Mouse (Mus musculus): ENCODE results near the gene Mylk. TPM values are rescaled to one million over a fixed set of nuclear protein-coding genes. Genes with fewer than 3 reads are reported as not detected.

Gene Mylk
- polyA plus RNA-seq, 1 experiment: not detected

DNA sequence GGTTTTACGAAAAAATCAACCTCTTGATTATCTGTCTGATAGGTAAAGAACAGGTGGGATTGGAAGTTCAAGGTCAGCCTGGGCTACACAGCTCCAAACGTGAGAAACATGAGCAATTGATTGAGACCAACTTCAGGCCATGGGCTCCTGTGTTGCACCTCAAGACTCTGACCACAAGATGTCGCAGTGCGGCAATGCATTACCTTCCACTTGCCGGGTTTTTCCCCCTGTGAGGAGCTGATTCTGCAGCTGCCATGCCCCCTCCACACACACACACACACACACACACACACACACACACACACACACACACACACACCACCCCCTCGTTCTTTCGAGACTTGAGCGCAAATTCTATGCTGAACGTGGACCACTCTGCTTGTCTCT is 157.3 kb downstream of the Mylk start:
- Histone ChIP-seq H3K36me3 (ENCODE audit: control insufficient read depth) (no peaks in the 10 kb centered on the region), H3K27me3 (ENCODE audit: control insufficient read depth) (no peaks in the 10 kb centered on the region), H3K4me1 (ENCODE audit: control insufficient read depth) (no peaks in the 10 kb centered on the region), H3K4me3 (replicated peaks) (no peak overlapping the region), H3K9me3 (ENCODE audit: control insufficient read depth, low read length) (no peaks in the 10 kb centered on the region)
- TF ChIP-seq GATA1 (IDR thresholded peaks at IDR 0.05; ENCODE audit: low read length) (no peak), TAL1 (IDR thresholded peaks at IDR 0.05; ENCODE audit: low read length) (no peak)

DNA sequence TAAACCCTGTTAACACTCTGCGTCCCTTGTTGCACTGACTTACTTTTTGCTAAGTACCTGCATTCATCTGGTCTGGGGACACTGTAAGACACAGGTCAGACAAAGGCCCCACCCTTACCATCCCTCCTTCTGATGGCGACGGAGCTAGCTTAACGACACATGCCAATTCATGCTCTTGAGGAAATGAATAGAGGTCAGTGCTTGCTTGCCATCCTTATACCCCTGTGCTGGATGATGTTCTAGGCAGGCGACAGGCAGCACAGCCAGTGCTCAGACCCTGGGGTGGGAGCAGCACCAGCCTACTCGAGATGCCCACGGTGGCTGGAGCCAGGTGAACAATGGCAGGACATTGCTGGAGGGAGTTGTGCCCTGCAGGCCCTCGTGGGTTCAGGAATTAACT is 157.8 kb downstream of the Mylk start:
- no peaks in the 10 kb centered on the region for H3K36me3 ChIP-seq (ENCODE audit: control insufficient read depth)
- TF ChIP-seq GATA1 (IDR thresholded peaks at IDR 0.05; ENCODE audit: low read length) (no peak), TAL1 (IDR thresholded peaks at IDR 0.05; ENCODE audit: low read length) (no peak)
- H3K9me3 ChIP-seq (ENCODE audit: control insufficient read depth, low read length): no peaks in the 10 kb centered on the region

DNA sequence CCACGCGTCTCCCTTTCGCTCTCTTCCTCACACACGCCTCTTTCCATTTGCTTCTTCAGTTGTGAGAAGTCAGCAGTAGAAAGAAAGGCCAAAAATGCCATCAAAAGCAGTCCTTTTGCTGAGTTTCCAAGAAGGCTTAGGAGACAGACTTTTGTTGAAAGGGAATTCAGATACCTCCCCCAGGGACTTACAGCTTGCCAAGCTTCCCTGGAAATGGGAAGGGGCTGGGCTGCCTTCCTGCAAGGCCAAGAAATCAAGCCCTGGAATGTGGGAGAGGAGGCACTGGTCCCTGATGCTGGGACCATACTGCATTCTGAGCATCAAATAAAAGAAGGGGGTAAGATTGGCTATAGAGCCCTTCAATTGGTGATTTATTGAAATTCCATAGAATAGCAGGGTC is 159.9 kb downstream of the Mylk start:
- Histone ChIP-seq H3K4me3 (replicated peaks) (no peak overlapping the region), H3K9me3 (ENCODE audit: control insufficient read depth, low read length) (no peaks in the 10 kb centered on the region), H3K36me3 (ENCODE audit: control insufficient read depth) (no peaks in the 10 kb centered on the region), H3K4me1 (ENCODE audit: control insufficient read depth) (no peaks in the 10 kb centered on the region), H3K27me3 (ENCODE audit: control insufficient read depth) (no peaks in the 10 kb centered on the region)
- TF ChIP-seq TAL1 (IDR thresholded peaks at IDR 0.05; ENCODE audit: low read length): no peak
- no peak for TF ChIP-seq GATA1 (IDR thresholded peaks at IDR 0.05; ENCODE audit: low read length)

More for the DNA sequence above, 157.8 kb downstream of the Mylk start:
- H3K4me1 ChIP-seq (ENCODE audit: control insufficient read depth): no peaks in the 10 kb centered on the region
- no peak overlapping the region for H3K4me3 ChIP-seq (replicated peaks)
- no peaks in the 10 kb centered on the region for H3K27me3 ChIP-seq (ENCODE audit: control insufficient read depth)

DNA sequence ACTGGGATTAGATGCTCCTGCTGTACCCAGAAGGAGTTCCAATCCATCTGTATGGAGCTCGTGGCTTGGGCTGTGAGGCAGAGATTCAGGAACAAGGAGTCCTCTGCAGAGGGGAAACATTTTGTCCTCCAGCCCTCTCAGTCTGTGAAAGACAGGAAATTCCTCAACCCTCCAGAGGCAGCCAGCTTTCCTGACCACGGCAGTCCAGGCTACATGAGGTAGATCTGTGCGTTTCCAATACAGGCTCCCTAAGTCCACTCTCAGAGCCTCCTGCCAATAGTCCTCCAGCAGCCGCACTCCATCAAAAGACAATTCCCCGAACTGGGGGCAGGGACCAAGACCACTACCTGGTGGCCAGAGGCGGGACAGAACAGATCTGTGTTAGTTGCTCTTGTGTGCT is 164.4 kb downstream of the Mylk start:
- Histone ChIP-seq H3K4me1 (ENCODE audit: control insufficient read depth) (no peaks in the 10 kb centered on the region), H3K9me3 (ENCODE audit: control insufficient read depth, low read length) (no peaks in the 10 kb centered on the region), H3K27me3 (ENCODE audit: control insufficient read depth) (no peaks in the 10 kb centered on the region), H3K4me3 (replicated peaks) (no peak overlapping the region), H3K36me3 (ENCODE audit: control insufficient read depth) (no peaks in the 10 kb centered on the region)
- TF ChIP-seq GATA1 (IDR thresholded peaks at IDR 0.05; ENCODE audit: low read length) (no peak), TAL1 (IDR thresholded peaks at IDR 0.05; ENCODE audit: low read length) (no peak)

DNA sequence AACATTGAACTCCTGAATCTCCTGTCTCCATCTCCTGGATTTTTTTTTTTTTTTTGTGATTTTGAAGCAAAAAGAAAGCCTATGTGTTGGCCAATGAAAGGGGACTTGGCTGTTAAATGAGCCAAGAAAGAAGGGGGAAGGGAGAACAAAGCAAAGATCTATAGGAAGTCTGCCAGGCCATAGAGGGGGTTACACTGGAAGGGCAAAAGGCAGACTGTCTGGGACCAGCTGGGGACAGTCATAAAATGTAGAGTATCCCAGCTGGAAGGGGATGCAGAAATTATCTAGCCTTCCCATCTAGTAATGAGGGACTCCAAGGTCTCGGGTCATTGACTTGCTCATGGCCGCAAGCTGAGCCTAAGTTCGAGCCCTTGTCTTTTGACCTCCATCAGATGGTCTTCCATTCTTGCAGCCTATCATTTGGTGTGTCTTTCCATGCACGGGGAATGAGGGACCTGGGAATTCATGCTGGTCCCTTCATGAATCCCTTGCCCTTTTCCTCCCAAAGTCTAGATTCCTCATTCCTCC is 172.4 kb downstream of the Mylk start:
- no peak for TF ChIP-seq GATA1 (IDR thresholded peaks at IDR 0.05; ENCODE audit: low read length)
- TF ChIP-seq TAL1 (IDR thresholded peaks at IDR 0.05; ENCODE audit: low read length): no peak
- no peaks in the 10 kb centered on the region for H3K36me3 ChIP-seq (ENCODE audit: control insufficient read depth)
- H3K9me3 ChIP-seq (ENCODE audit: control insufficient read depth, low read length): no peaks in the 10 kb centered on the region
- no peak overlapping the region for H3K4me3 ChIP-seq (replicated peaks)
- H3K27me3 ChIP-seq (ENCODE audit: control insufficient read depth): no peaks in the 10 kb centered on the region
- H3K4me1 ChIP-seq (ENCODE audit: control insufficient read depth): no peaks in the 10 kb centered on the region

DNA sequence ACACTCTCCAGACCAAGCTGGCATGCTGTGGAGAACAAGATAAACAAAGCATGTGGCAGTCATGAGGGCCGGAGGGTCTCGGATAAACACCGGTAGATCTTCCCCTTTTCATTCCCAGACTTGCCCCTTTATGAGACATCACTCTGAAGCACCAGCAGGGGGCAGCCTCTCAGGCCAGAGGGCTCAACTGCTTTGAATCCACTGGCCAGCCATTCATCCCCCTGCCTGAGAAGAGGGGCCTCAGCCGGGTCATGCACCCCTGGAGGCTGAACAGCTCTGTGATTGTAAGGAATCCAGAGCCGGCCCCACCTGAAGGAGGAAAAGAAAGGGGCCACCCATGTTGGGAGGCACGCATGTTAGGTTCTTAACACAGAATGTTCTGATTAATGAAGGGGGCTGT is 175.2 kb downstream of the Mylk start:
- Histone ChIP-seq H3K4me3 (replicated peaks) (no peak overlapping the region), H3K4me1 (ENCODE audit: control insufficient read depth) (no peaks in the 10 kb centered on the region; the same call in 1 of the 2 replicates), H3K9me3 (ENCODE audit: control insufficient read depth, low read length) (no peaks in the 10 kb centered on the region), H3K27me3 (ENCODE audit: control insufficient read depth) (no peaks in the 10 kb centered on the region), H3K36me3 (ENCODE audit: control insufficient read depth) (no peaks in the 10 kb centered on the region)
- no peak for TF ChIP-seq TAL1 (IDR thresholded peaks at IDR 0.05; ENCODE audit: low read length)

DNA sequence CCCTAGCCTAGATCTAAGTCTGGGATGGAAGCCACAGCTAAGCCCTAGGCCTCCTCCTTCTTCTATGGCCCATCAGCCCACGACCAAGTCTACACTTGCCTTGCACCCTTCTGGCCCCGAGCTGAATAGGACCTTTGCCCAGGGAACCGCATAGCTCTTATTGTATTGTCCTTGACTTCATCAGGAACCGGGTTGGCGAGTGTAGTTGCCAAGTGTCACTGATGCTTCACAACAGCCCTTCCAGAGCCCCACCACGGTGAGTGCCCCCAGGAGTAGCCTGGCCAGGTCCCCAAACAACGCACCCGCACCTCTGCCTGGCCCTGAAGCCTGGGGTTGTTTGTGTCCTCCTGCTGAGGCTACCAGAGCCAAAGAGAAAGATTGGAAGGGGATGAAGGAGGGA is 175.9 kb downstream of the Mylk start:
- Histone ChIP-seq H3K4me1 (ENCODE audit: control insufficient read depth) (no peaks in the 10 kb centered on the region; the same call in 1 of the 2 replicates), H3K9me3 (ENCODE audit: control insufficient read depth, low read length) (no peaks in the 10 kb centered on the region), H3K27me3 (ENCODE audit: control insufficient read depth) (no peaks in the 10 kb centered on the region), H3K4me3 (replicated peaks) (no peak overlapping the region), H3K36me3 (ENCODE audit: control insufficient read depth) (no peaks in the 10 kb centered on the region)
- TF ChIP-seq GATA1 (IDR thresholded peaks at IDR 0.05; ENCODE audit: low read length): no peak
- TF ChIP-seq TAL1 (IDR thresholded peaks at IDR 0.05; ENCODE audit: low read length): no peak

DNA sequence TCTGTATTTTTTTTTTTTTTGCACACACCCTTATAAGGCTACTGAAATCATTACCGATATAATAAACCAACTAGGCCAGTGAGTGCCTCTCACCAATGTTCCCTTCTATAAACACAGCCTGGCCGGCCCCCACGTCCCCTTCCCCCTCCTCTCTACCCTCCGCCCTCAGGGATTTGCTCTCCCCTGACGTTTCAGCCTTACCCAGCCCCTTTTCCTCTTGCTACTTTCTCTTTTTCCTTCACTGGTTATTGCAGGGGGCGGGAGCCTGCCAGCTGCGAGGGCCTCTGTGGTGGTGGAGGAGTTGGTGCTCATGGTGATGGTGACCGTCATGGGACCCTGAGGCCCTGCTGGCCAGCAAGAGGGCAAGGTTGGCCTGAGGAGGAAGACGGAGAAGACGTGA is 176.3 kb downstream of the Mylk start:
- no peaks in the 10 kb centered on the region; the same call in 1 of the 2 replicates for H3K4me1 ChIP-seq (ENCODE audit: control insufficient read depth)

DNA sequence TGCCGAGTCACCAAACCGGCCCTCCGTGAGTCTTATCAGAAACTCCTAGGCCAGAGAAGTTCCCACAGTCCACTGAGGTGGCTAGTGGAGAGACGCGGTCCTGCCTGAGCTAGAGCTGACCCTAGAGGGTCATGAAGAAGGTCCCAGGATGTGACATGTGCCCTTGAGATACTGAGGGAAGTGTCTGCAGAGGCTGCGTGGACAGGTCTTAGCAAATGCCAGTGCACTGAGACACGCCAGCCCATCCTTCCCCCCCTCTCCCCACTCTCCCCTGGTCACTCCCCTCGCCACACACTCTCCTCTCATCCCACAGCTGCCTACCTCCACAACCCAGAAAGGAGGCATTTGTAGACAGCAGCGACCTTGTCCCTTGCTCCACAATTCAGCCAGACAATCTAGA is 178.6 kb downstream of the Mylk start:
- Histone ChIP-seq H3K36me3 (ENCODE audit: control insufficient read depth) (no peaks in the 10 kb centered on the region), H3K27me3 (ENCODE audit: control insufficient read depth) (no peaks in the 10 kb centered on the region), H3K4me1 (ENCODE audit: control insufficient read depth) (no peaks in the 10 kb centered on the region; the same call in 1 of the 2 replicates), H3K4me3 (replicated peaks) (no peak overlapping the region), H3K9me3 (ENCODE audit: control insufficient read depth, low read length) (no peaks in the 10 kb centered on the region)
- TF ChIP-seq TAL1 (IDR thresholded peaks at IDR 0.05; ENCODE audit: low read length): no peak
- TF ChIP-seq GATA1 (IDR thresholded peaks at IDR 0.05; ENCODE audit: low read length): no peak

More for the DNA sequence above, 176.3 kb downstream of the Mylk start:
- H3K36me3 ChIP-seq (ENCODE audit: control insufficient read depth): no peaks in the 10 kb centered on the region
- TF ChIP-seq GATA1 (IDR thresholded peaks at IDR 0.05; ENCODE audit: low read length) (no peak), TAL1 (IDR thresholded peaks at IDR 0.05; ENCODE audit: low read length) (no peak)
- no peaks in the 10 kb centered on the region for H3K9me3 ChIP-seq (ENCODE audit: control insufficient read depth, low read length)
- no peak overlapping the region for H3K4me3 ChIP-seq (replicated peaks)
- H3K27me3 ChIP-seq (ENCODE audit: control insufficient read depth): no peaks in the 10 kb centered on the region

DNA sequence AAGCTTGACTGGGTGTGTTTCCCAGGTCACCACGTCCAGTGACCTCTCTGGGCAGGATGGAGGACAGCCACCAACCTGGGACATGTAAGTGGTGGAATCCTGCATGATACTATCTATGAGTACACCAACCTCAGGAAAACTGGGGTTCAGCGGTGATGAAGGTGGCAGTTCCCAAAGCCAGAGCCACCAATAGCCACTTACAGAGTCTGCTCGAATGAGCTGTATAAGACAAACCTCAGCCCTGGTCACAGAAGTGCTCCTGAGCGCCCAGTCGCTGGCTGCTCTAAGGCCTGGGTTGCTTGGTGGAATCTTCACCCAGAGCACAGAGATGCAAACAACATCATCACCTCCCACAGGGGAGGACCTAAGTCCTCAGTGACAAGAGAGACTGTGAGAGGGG is 179.3 kb downstream of the Mylk start:
- Histone ChIP-seq H3K4me3 (replicated peaks) (no peak overlapping the region), H3K36me3 (ENCODE audit: control insufficient read depth) (no peaks in the 10 kb centered on the region), H3K9me3 (ENCODE audit: control insufficient read depth, low read length) (no peaks in the 10 kb centered on the region), H3K4me1 (ENCODE audit: control insufficient read depth) (no peaks in the 10 kb centered on the region; the same call in 1 of the 2 replicates), H3K27me3 (ENCODE audit: control insufficient read depth) (no peaks in the 10 kb centered on the region)
- TF ChIP-seq GATA1 (IDR thresholded peaks at IDR 0.05; ENCODE audit: low read length): no peak
- no peak for TF ChIP-seq TAL1 (IDR thresholded peaks at IDR 0.05; ENCODE audit: low read length)

Measured in erythroblast, embryonic 14.5 days (primary cell).